Mouse (Mus musculus) cerebellum, adult 2 months (tissue): ENCODE measurements around the gene Shh.

Source experiments
- CTCF ChIP-seq: fragments of 200-500 bp; IDR thresholded peaks from 2 replicates; pipeline ENCODE4 v1.5.1; 2011; ENCODE audit warnings: low read depth, mild to moderate bottlenecking, control low read depth, low read length, moderate library complexity, borderline replicate concordance; ENCODE audit not compliant: insufficient read depth
- POLR2A ChIP-seq: fragments of 200-500 bp; IDR thresholded peaks from 2 replicates; pipeline ENCODE4 v1.6.1; 2011; ENCODE audit warnings: low read length, control low read depth, borderline replicate concordance; ENCODE audit not compliant: insufficient read depth

DNA sequence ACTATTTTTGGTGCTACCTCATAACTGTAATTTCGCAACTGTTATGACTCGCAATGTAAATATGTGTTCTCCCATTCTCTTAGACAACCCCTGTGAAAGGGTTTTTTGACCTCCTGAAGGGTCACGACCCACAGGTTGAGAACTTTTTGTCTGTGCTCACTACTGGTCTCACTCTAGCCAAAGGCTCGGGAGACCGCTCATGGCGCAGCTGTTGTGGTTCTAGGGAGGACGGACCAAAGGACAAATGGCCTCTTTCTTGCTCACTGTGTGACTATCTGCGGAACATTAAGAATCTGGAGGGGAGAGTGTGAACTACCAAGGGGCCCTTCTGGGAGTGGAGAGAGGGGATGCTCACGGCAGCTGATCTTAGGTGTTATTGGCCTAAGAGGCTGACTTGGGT is 41.1 kb downstream of the Shh start:
- TF ChIP-seq POLR2A (no peak), CTCF (no peak)
